Comparison of ENCODE assay signal across 15 mouse cellular contexts in the genomic region with DNA sequence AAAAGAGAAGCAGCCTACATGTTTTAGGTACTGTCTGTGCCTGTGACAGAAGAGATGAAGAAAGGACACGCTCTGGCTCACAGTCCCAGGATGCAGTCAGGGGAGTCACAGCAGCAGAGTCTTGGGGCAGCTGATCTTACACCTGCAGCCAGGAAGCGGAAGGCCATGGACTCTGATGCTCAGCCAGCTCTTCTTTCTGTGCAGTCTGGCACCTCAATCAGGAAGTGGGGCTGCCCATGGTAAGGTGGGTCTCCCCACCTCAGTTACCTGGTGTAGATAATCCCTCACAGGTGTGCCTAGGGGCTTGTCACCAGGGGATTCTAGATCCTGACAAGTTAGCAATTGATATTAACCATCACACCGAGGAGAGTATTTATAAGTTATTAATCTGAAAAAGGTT.
"Had no signal": no experiment of that assay in that cellular context is flagged by ENCODE, and none has a peak within 500 bp of the region (broad histone marks: within the 10 kb centered on the region; RNA-seq: fewer than 3 reads in every experiment).

No protein-coding gene starts in this region.

- H3K27me3 ChIP-seq: lung, embryonic 15.5 days; megakaryocyte, embryonic 14.5 days; midbrain, embryonic 13.5 days; midbrain, embryonic 15.5 days; neural tube, embryonic 12.5 days; stomach, embryonic 15.5 days had no signal

- H3K4me1 ChIP-seq: lung, embryonic 15.5 days; midbrain, embryonic 15.5 days; neural tube, embryonic 12.5 days; stomach, embryonic 15.5 days had no signal

- H3K36me3 ChIP-seq: midbrain, embryonic 15.5 days; stomach, embryonic 15.5 days had no signal

- DNase-seq: lung, adult 2 months; lung, postnatal 14 days; lung, postnatal 36 days; right cerebral cortex, postnatal 14 days; thymus, adult 2 months; thymus, postnatal 25 days; thymus, postnatal 4 days had no signal

- H3K9ac ChIP-seq: lung, embryonic 15.5 days; midbrain, embryonic 13.5 days; midbrain, embryonic 15.5 days; neural tube, embryonic 12.5 days; stomach, embryonic 15.5 days had no signal

- H3K4me3 ChIP-seq: lung, embryonic 15.5 days; megakaryocyte, embryonic 14.5 days; midbrain, embryonic 13.5 days; midbrain, embryonic 15.5 days; neural tube, embryonic 12.5 days; stomach, embryonic 15.5 days had no signal

- H3K27ac ChIP-seq: lung, embryonic 15.5 days; macrophage; midbrain, embryonic 13.5 days; midbrain, embryonic 15.5 days; neural tube, embryonic 12.5 days; stomach, embryonic 15.5 days; stomach, postnatal 0 days had no signal
